Mouse (Mus musculus) limb, embryonic 13.5 days (tissue): Measurements from ENCODE around the gene Gtdc1. TPM values are rescaled to one million over a fixed set of nuclear protein-coding genes. Genes with fewer than 3 reads are reported as not detected.
"Not testable (repeated sequence)": the region's sequence is repeated elsewhere in the genome, so short reads cannot be mapped to it uniquely, and the experiment has no call there.

ENCODE experiments used
- ATAC-seq: fragments of 200-750 bp; cut with Nextera tagmentation; 2 replicates; pipeline ENCODE4 v1.8.0; 2017; ENCODE audit warnings: low read depth, moderate number of reproducible peaks, moderate TSS enrichment; ENCODE audit not compliant: low FRiP score
- H3K27ac ChIP-seq: fragments of 300-500 bp; sonication (generic); 2 replicates; pipeline ENCODE4 v1.5.1; 2015; ENCODE audit warnings: inconsistent platforms, mild to moderate bottlenecking, moderate library complexity
- H3K27me3 ChIP-seq: fragments of 300-500 bp; sonication (generic); 2 replicates; pipeline ENCODE4 v1.6.1; 2015; ENCODE audit warnings: mild to moderate bottlenecking, inconsistent platforms
- H3K36me3 ChIP-seq: fragments of 300-500 bp; sonication (generic); 2 replicates; pipeline ENCODE4 v1.6.1; 2015; ENCODE audit warnings: inconsistent platforms, mild to moderate bottlenecking, moderate library complexity
- H3K4me1 ChIP-seq: fragments of 300-500 bp; sonication (generic); 2 replicates; pipeline ENCODE4 v1.6.1; 2015; ENCODE audit warnings: inconsistent platforms
- H3K4me2 ChIP-seq: fragments of 300-500 bp; sonication (generic); replicated peaks from 2 replicates; pipeline ENCODE4 v1.6.1; 2015; ENCODE audit warnings: inconsistent platforms, mild to moderate bottlenecking, moderate library complexity
- H3K4me3 ChIP-seq: fragments of 300-500 bp; sonication (generic); 2 replicates; pipeline ENCODE4 v1.5.1; 2015; ENCODE audit warnings: moderate library complexity, mild to moderate bottlenecking, inconsistent platforms
- H3K9ac ChIP-seq: fragments of 300-500 bp; sonication (generic); 2 replicates; pipeline ENCODE4 v1.6.1; 2015; ENCODE audit warnings: mild to moderate bottlenecking, inconsistent platforms
- H3K9me3 ChIP-seq: fragments of 300-500 bp; sonication (generic); 2 replicates; pipeline ENCODE4 v1.6.1; 2016; ENCODE audit warnings: inconsistent platforms
- WGBS: fragments of 180-500 bp; shearing (Covaris S2); methylation state at CpG from one replicate; pipeline ENCODE4 v1.1.7; 2015; 5-methylcytosine and 5-hydroxymethylcytosine counted together
- polyA plus RNA-seq: library from polyadenylated mRNA; unstranded; fragments of >200 nt; fragmentation: Nextera tagmentation; extraction: Ambion mirVana; gene quantifications from 2 replicates; pipeline ENCODE4 v1.2.1, GENCODE M21; 2015

Gene Gtdc1
- polyA plus RNA-seq, 1 experiment from 2014 or later: 18.4 TPM

DNA sequence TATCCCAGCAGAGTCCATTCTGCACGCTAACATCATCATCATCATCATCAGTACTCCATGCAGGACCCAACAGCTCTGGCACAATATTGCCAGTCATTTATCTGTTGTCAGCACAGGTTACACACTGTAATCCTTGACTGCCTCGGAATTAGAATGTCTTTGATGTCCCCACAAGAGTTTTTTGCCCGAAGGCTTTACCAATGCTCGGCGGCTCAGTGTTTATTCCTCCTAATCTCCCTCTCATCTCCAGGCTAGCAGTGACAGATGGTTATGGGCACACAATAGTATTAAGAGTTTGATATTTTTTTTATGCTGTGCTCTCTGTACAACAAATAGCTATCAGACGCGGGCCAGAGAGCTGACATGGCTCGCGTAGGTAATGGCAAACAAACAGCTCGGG lies 294.9 kb downstream of the Gtdc1 start:
- no peaks in the 10 kb centered on the region for H3K9me3 ChIP-seq
- no peak overlapping the region for H3K4me2 ChIP-seq
- no peak for ATAC-seq
- H3K36me3 ChIP-seq: no peaks in the 10 kb centered on the region
- no peak overlapping the region for H3K9ac ChIP-seq
- H3K27ac ChIP-seq: no peak overlapping the region
- WGBS: 44% methylated on average over 10 of the region's 10 CpGs
- H3K27me3 ChIP-seq: no peaks in the 10 kb centered on the region
- no peaks in the 10 kb centered on the region for H3K4me1 ChIP-seq
- no peak overlapping the region for H3K4me3 ChIP-seq

DNA sequence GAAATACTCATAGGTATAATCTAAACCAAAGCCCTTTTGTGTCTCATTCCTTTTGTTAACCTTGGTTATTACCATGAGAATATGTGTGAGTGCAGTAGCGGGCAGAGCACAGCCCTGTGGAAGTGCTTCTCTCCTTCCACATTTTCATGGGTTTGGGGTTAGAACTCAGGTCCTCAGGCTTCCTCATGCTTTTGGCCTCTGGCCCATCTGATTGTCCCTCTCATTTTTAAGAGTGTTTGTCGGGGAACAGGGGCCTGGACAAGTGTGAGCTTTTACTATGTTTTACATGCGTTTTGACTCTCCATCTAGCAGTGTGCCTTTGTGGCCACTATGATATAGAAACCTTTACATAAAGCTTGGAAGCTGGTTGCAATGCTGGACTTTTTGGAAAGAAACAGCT lies 296.4 kb downstream of the Gtdc1 start:
- no peaks in the 10 kb centered on the region for H3K4me1 ChIP-seq
- no peaks in the 10 kb centered on the region for H3K36me3 ChIP-seq
- H3K4me2 ChIP-seq: no peak overlapping the region
- no peak for ATAC-seq
- H3K4me3 ChIP-seq: no peak overlapping the region
- H3K9ac ChIP-seq: no peak overlapping the region
- H3K27me3 ChIP-seq: no peaks in the 10 kb centered on the region
- no peak overlapping the region for H3K27ac ChIP-seq
- 74% methylated on average over 3 of the region's 3 CpGs for WGBS
- H3K9me3 ChIP-seq: no peaks in the 10 kb centered on the region

DNA sequence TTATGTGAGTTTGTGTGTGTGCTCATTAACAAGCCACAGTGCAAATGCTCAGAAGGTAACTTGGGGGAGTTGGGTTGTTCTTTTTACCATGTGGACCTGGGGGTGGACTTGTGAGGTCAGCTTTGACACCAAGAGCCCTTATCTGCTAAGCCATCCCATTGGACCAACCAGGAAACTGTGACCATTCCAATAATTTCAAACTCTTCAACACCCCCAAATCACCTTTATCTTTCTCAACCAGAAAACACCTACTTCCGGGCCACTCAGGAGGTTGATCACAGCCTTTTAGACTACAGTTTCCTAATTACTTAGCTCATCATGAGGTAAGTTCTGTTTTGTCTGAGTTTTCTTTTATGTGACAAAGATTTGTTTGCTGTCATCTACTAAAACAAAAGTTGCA lies 298.7 kb downstream of the Gtdc1 start:
- no peak overlapping the region for H3K27ac ChIP-seq

DNA sequence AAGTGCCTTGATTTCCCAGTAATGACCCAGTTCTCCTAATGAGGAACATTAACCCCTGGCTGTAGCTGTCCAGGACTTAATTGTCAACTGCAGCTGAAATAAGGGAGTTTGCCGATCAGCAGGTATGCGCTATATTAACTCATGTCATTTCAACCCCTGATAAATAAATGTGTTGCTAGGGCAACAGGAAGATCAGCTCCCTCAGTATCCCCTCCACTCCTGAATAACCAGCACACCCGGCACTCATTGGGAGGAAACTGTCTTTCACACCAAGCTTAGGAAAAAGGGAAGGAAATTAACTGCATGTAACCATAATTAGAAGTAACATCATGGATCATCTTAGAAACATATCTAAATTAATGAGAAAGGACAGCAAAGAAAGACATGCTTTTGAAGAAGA lies 302.3 kb downstream of the Gtdc1 start:
- no peak for ATAC-seq
- Histone ChIP-seq H3K9ac (no peak overlapping the region), H3K27me3 (no peaks in the 10 kb centered on the region), H3K27ac (no peak overlapping the region), H3K36me3 (no peaks in the 10 kb centered on the region), H3K4me1 (no peaks in the 10 kb centered on the region), H3K9me3 (no peaks in the 10 kb centered on the region), H3K4me3 (no peak overlapping the region), H3K4me2 (no peak overlapping the region)
- WGBS: 37% methylated on average over 3 of the region's 3 CpGs

More for the DNA sequence above, 298.7 kb downstream of the Gtdc1 start:
- 83% methylated on average over 1 of the region's 1 CpGs for WGBS
- H3K9ac ChIP-seq: no peak overlapping the region
- H3K9me3 ChIP-seq: no peaks in the 10 kb centered on the region
- H3K4me2 ChIP-seq: no peak overlapping the region
- H3K4me3 ChIP-seq: no peak overlapping the region
- H3K4me1 ChIP-seq: no peaks in the 10 kb centered on the region
- no peaks in the 10 kb centered on the region for H3K27me3 ChIP-seq
- H3K36me3 ChIP-seq: no peaks in the 10 kb centered on the region
- ATAC-seq: no peak

DNA sequence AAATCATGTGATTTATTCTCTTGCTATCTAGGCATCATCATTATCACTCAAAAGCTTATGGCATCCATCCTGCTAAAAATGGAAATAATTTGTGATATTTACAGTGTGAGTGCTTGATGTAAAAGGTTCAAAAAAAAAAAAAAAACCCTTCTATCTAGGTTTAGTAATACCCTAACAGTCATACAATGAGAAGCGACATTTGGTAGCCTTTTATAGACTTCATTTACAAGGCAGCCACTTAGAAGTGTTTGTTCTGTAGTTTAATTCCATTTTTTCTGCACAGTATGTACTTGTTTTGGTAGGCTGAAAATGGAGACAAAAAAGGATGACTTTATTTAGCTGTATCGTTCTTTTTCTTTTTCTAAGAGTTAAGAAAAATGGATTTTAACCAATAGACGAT lies 305.0 kb downstream of the Gtdc1 start:
- Histone ChIP-seq H3K4me3 (no peak overlapping the region), H3K9ac (no peak overlapping the region), H3K4me1 (no peaks in the 10 kb centered on the region), H3K9me3 (no peaks in the 10 kb centered on the region), H3K36me3 (no peaks in the 10 kb centered on the region), H3K27me3 (no peaks in the 10 kb centered on the region), H3K27ac (no peak overlapping the region), H3K4me2 (no peak overlapping the region)
- 83% methylated on average over 3 of the region's 3 CpGs for WGBS
- no peak for ATAC-seq

DNA sequence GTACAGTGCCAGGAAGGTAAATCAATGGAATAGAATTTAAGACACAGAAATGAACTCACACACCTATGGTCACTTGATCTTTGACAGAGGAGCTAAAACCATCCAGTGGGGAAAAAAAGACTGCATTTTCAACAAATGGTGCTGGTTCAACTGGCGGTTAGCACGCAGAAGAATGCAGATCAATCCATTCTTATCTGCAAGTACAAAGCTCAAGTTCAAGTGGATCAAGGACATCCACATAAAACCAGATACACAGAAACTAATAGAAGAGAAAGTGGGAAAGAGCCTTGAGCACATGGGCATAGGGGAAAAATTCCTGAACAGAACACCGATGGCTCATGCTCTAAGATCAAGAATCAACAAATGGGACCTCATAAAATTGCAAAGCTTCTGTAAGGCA lies 327.8 kb downstream of the Gtdc1 start:
- H3K27ac ChIP-seq, H3K4me1 ChIP-seq, ATAC-seq, H3K9ac ChIP-seq, H3K9me3 ChIP-seq, H3K4me2 ChIP-seq, H3K36me3 ChIP-seq, H3K4me3 ChIP-seq, H3K27me3 ChIP-seq: not testable (repeated sequence)
- 93% methylated on average over 3 of the region's 3 CpGs for WGBS

DNA sequence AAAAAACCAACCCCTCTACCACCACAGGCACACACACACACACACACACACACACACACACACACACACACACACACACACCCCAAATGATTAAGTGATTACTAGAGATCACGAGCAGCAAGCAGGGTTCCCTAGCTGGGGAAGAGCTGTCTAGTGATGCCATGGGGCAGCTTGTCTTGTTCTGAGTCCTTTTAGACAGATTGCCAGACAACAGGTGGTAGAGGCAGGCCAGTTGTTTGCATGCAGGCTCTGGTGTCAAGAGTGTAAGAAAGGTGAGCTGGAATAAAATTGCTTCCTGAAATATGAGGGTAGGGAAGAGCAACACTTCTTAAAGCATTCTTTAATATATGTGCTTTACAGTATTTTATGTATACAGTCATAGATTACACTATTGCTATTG lies 333.2 kb downstream of the Gtdc1 start:
- Histone ChIP-seq H3K27ac (no peak overlapping the region), H3K36me3 (no peaks in the 10 kb centered on the region), H3K27me3 (no peaks in the 10 kb centered on the region), H3K4me2 (no peak overlapping the region), H3K9ac (no peak overlapping the region), H3K9me3 (no peaks in the 10 kb centered on the region), H3K4me3 (no peak overlapping the region), H3K4me1 (peaks cover 7% of the 10 kb centered on the region; the same call in 1 of the 2 replicates)
- ATAC-seq: no peak
- 42% methylated on average over 1 of the region's 1 CpGs for WGBS

DNA sequence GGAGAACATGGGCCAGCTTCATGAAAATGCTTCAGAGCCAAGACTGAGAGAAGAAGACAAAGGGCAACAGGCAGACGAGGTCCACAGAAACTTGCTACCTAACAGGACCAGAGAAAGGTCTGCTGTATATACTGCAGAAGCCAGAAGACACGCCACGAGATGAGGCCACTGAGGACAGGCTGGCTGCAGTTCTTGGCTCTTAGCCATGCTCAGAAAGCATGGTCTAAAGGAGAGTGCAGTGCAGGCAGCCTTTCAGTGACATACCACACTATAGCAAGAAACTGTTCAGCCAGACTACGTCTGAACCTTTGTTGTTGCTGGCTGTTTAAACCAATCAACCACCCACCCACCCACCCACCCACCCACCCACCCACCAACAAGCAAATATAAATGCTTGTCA lies 336.6 kb downstream of the Gtdc1 start:
- Histone ChIP-seq H3K4me3 (no peak overlapping the region), H3K4me2 (no peak overlapping the region), H3K9ac (no peak overlapping the region), H3K9me3 (no peaks in the 10 kb centered on the region), H3K36me3 (peaks cover 5% of the 10 kb centered on the region; the same call in 1 of the 2 replicates), H3K4me1 (no peaks in the 10 kb centered on the region), H3K27me3 (no peaks in the 10 kb centered on the region), H3K27ac (no peak overlapping the region)
- 61% methylated on average over 4 of the region's 4 CpGs for WGBS
- ATAC-seq: no peak

DNA sequence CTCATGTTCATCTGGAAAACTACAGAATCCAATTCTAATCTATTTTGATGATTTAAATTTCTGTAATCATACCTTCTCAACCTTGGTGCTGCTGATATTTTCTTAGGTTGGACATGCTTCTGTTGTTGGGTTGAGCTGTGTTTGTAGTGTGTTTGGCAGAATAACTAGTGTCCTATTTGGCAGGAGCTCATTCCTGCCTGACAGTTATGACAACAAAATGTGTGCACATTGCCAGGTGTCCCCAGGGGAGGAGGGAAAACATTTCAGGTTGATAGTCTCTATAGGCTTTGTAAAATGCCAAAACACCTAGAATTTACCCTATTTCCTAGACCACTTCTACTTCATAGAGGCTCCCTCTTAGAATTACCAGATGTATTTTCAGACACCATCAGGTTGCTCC lies 343.4 kb downstream of the Gtdc1 start:
- no peaks in the 10 kb centered on the region for H3K27me3 ChIP-seq
- ATAC-seq: no peak
- no peak overlapping the region for H3K4me2 ChIP-seq
- 0 out of 2 replicates have a peak, but pooled peaks cover 6% of the 10 kb centered on the region for H3K9me3 ChIP-seq
- H3K36me3 ChIP-seq: peaks cover 6% of the 10 kb centered on the region; the same call in 1 of the 2 replicates
- no peak overlapping the region for H3K9ac ChIP-seq
- H3K4me3 ChIP-seq: no peak overlapping the region
- H3K27ac ChIP-seq: no peak overlapping the region
- no peaks in the 10 kb centered on the region for H3K4me1 ChIP-seq

DNA sequence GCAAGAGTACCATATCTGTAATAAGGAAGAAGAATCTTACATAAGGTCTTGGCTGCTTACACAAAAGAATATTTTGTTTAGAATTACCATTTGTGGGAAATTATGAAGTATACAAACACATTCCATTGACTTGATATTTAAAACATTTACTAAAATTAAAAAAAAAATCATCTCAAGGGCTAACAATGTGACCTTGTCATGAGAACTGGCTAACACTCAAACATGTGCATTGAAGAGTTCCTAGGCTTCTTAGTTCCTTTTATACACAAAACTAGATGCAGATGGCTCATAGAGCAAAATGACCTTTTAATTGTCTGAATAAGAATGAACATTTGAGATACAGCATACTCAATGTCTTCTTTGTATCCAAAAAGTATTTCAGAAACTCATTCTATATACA lies 344.0 kb downstream of the Gtdc1 start:
- H3K9me3 ChIP-seq: 0 out of 2 replicates have a peak, but pooled peaks cover 6% of the 10 kb centered on the region
- no peaks in the 10 kb centered on the region for H3K27me3 ChIP-seq
- no peaks in the 10 kb centered on the region for H3K4me1 ChIP-seq
- ATAC-seq: no peak
- H3K4me2 ChIP-seq: no peak overlapping the region
- H3K9ac ChIP-seq: no peak overlapping the region
- no peak overlapping the region for H3K4me3 ChIP-seq
- no peak overlapping the region for H3K27ac ChIP-seq
- H3K36me3 ChIP-seq: peaks cover 6% of the 10 kb centered on the region; the same call in 1 of the 2 replicates

DNA sequence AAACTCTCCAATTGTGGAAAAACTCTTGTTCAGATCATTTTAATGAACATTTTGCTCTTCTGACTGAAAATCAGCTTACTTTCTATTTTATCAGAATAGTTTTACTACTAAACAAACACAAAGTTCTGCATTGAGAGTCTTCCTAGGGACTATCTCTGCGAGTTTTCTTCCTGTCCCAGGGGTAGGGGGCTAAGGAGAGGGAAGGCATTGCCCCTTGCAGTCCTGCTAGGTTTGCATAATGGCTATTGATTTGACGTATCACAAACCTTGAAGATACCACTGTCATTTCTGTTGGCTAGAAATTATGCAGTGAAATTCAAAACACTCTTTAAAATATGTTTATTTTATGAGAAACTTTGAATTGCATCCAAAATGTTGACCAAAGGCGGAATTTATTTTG lies 355.6 kb downstream of the Gtdc1 start:
- no peak overlapping the region for H3K27ac ChIP-seq
- no peak overlapping the region for H3K4me3 ChIP-seq
- no peak overlapping the region for H3K4me2 ChIP-seq
- no peak for ATAC-seq
- H3K9ac ChIP-seq: no peak overlapping the region
- WGBS: 80% methylated on average over 3 of the region's 3 CpGs
- no peaks in the 10 kb centered on the region for H3K9me3 ChIP-seq
- no peaks in the 10 kb centered on the region for H3K36me3 ChIP-seq
- H3K4me1 ChIP-seq: peaks cover 3% of the 10 kb centered on the region; the same call in 1 of the 2 replicates
- no peaks in the 10 kb centered on the region for H3K27me3 ChIP-seq

DNA sequence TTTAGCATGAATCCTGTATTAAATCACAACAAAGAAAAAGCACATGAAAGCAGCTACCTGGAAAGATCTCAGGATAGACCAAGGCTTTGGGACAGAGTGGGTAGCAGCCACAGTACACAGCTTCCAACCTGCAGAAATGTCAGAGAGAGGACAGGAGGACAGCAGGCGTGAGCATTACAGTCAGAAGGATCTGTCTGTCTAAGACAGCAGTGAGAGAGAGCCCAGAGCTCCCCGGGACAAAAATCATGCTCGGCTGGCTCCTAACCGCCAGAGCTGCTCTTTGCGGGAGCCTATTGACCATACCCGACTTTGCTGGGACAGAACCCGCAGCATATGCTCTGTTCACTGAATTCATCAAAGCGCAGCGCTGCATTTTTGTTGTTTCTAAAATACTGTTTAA lies 356.3 kb downstream of the Gtdc1 start:
- H3K4me2 ChIP-seq: peak overlapping the region; percentile 5; the same call in 1 of the 2 replicates
- H3K4me3 ChIP-seq: no peak overlapping the region
- peaks cover 3% of the 10 kb centered on the region; the same call in 1 of the 2 replicates for H3K4me1 ChIP-seq
- no peaks in the 10 kb centered on the region for H3K36me3 ChIP-seq
- no peaks in the 10 kb centered on the region for H3K27me3 ChIP-seq
- ATAC-seq: no peak
- no peak overlapping the region for H3K9ac ChIP-seq
- no peaks in the 10 kb centered on the region for H3K9me3 ChIP-seq
- WGBS: 60% methylated on average over 9 of the region's 9 CpGs
- H3K27ac ChIP-seq: no peak overlapping the region

DNA sequence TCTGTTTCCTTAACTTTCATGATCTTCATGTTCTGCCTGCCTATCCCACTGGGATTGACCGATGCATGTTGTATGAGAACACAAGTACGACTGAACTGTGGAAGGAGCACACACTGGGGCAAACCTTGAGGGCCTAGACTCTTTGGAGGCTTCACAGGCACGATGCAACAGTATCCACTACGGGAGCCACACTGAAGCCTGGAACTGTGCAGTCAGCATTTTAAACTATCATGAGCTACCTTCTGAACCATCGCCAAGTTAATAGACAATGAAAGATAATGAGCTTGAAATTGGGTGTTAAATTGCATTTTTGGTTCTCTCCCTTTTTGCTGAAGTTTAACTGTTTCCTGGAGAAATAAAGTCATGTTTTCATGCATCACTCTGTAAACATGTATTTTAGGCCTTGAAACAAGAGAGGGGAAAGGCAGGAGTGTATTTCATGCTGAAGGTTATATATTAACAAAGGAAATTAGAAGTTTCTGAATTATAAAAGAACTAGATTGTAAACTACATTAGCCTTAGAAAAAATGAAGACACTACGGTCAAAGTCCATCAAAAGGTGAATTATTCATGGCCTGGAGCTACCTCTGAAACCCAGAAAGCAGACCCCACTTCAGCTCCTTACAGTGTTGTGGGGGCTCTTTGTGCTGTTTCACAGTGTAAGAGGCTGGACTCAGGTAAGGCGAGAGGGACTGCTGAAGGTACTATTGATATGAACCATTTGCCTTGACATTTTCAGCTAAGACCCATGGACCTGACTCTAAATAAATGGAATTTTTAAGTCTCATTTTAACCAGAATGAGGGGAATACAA lies 358.1 kb downstream of the Gtdc1 start:
- Histone ChIP-seq H3K4me3 (no peak overlapping the region), H3K9ac (no peak overlapping the region), H3K9me3 (no peaks in the 10 kb centered on the region), H3K4me2 (no peak overlapping the region), H3K27ac (no peak overlapping the region), H3K36me3 (no peaks in the 10 kb centered on the region), H3K4me1 (peaks cover 6% of the 10 kb centered on the region; the same call in 1 of the 2 replicates), H3K27me3 (no peaks in the 10 kb centered on the region)
- ATAC-seq: no peak
- 66% methylated on average over 7 of the region's 7 CpGs for WGBS
